Mouse (Mus musculus): ENCODE results near the gene Krt86. TPM values are rescaled to one million over a fixed set of nuclear protein-coding genes. Genes with fewer than 3 reads are reported as not detected.

Krt86 gene
- not detected for polyA plus RNA-seq (2015; fragmentation: Illumina TruSeq; extraction: RNeasy Lipid Tissue Mini Kit (QIAGEN cat#74804); ENCODE audit: low read depth, low replicate concordance)

GRCm38 (mm10) chr15:101472952-101473528, at the start of gene Krt86:
Gene Krt86, plus strand, starts transcription at chr15:101473478.

DNA sequence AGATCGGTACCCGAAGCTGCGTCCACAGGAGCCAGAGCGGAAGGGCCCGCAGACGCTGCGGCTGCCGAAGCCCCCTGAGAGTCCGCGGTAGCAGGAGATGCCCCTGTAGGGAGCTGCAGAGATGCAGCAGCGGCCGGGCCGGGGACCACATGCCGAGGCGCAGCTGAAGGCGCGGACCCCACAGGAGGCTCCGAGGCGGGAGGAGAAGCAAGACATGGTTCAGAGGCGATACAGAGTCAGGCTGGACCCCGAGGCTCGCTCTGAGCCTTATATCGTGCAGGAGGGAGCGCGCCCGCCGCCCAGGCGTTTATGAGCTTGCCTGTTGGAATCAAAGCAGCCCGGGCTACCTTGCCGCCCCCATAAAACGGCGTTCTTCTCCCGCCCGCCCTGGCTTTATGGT, 34.7 kb upstream of the Krt86 start, which contains the start of gene Krt87:
Gene Krt87 (minus strand): TSS at position 250 of the 400 bp plus-strand sequence.

DNA sequence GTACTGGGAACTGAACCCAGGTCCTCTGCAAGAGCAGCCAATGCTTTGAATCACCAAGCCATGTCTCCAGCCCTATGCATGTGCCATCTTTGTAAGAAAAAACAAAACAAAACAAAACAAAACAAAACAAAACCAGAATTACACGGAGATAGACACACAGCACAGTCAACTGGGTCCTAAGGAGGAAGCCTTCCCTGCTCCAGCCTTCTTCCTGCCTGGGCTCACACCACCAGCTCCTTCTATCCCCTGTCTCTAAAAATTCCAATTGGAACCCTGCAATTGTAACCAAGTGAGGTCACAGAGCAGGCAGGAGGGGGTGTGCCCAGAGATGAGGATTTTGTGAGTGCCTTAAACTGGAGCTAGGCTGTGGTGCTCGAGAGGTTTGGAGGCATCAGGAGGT, 25.8 kb upstream of the Krt86 start, which contains the start of gene Krt88:
Gene Krt88 (plus strand): TSS at position 301 of the 400 bp plus-strand sequence.

GRCm38 (mm10) chr15:101463651-101464050, 9.6 kb upstream of the Krt86 start, which contains the start of gene Krt81:
Gene Krt81, minus strand, starts transcription at chr15:101463751.

DNA sequence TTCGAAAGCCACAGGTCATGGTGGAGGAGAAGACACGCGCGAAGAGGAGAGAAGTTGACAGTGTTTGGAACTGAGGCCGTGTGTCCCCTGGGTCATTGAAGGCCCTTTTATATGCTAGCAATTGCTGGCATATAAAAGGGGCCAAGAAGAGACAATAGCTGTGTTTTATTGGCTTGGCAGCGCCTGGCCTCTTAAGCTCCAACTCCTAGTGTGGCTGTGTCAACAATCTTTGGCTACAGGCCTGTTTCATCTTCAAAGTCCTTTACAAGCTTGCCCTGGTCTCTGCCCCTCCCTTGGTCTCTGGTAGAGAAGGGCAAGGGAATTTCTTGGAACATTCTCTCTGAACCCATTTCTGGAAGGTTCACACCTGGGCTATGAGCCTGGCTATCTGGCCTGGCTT, 18.2 kb downstream of the Krt86 start, which contains the start of gene Krt83:
Gene Krt83 (minus strand): TSS at position 82 of the 400 bp plus-strand sequence.

DNA sequence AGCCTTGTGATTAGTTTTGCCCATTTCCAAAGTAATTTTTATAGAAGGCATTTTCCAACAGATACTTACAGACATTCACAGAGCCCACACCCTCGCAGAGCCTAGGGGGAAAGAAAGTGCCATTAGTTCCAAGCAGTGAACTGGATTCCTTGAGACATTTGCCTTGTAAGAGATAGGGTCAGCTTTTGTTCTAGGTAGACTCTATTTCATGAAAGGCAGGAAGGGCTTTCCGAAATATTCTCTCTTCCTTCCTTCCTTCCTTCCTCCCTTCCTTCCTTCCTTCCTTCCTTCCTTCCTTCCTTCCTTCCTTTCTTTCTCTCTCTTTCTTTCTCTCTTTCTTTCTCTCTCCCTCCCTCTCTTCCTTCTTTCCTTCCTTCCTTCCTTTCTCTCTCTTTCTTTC, 43.9 kb downstream of the Krt86 start, which contains the start of gene Gm49425:
Gene Gm49425 (minus strand): TSS at position 101 of the 400 bp plus-strand sequence.

Other genes with a start within 250 kb of the Krt86 start
- 29.4 TPM for gene Grasp, start 249.3 kb upstream of the Krt86 start, polyA plus RNA-seq (2015; fragmentation: Illumina TruSeq; extraction: RNeasy Lipid Tissue Mini Kit (QIAGEN cat#74804); ENCODE audit: low read depth, low replicate concordance)
- 91.2 TPM for gene Nr4a1, start 219.2 kb upstream of the Krt86 start, polyA plus RNA-seq (2015; fragmentation: Illumina TruSeq; extraction: RNeasy Lipid Tissue Mini Kit (QIAGEN cat#74804); ENCODE audit: low read depth, low replicate concordance)
- 44.3 TPM for gene Atg101, start 189.2 kb upstream of the Krt86 start, polyA plus RNA-seq (2015; fragmentation: Illumina TruSeq; extraction: RNeasy Lipid Tissue Mini Kit (QIAGEN cat#74804); ENCODE audit: low read depth, low replicate concordance)
- gene 6030408B16Rik, start 180.3 kb upstream of the Krt86 start, polyA plus RNA-seq (2015; fragmentation: Illumina TruSeq; extraction: RNeasy Lipid Tissue Mini Kit (QIAGEN cat#74804); ENCODE audit: low read depth, low replicate concordance), result not detected
- 3.3 TPM for gene Krt80, start 103.3 kb upstream of the Krt86 start, polyA plus RNA-seq (2015; fragmentation: Illumina TruSeq; extraction: RNeasy Lipid Tissue Mini Kit (QIAGEN cat#74804); ENCODE audit: low read depth, low replicate concordance)
- not detected for gene Krt7, start 62.4 kb upstream of the Krt86 start, polyA plus RNA-seq (2015; fragmentation: Illumina TruSeq; extraction: RNeasy Lipid Tissue Mini Kit (QIAGEN cat#74804); ENCODE audit: low read depth, low replicate concordance)
- 0.19 TPM for gene Krt87, start 34.7 kb upstream of the Krt86 start, polyA plus RNA-seq (2015; fragmentation: Illumina TruSeq; extraction: RNeasy Lipid Tissue Mini Kit (QIAGEN cat#74804); ENCODE audit: low read depth, low replicate concordance)
- not detected for gene Krt88, start 25.7 kb upstream of the Krt86 start, polyA plus RNA-seq (2015; fragmentation: Illumina TruSeq; extraction: RNeasy Lipid Tissue Mini Kit (QIAGEN cat#74804); ENCODE audit: low read depth, low replicate concordance)
- gene Krt81, start 9.7 kb upstream of the Krt86 start, polyA plus RNA-seq (2015; fragmentation: Illumina TruSeq; extraction: RNeasy Lipid Tissue Mini Kit (QIAGEN cat#74804); ENCODE audit: low read depth, low replicate concordance), result not detected
- not detected for gene Krt83, start 18.0 kb downstream of the Krt86 start, polyA plus RNA-seq (2015; fragmentation: Illumina TruSeq; extraction: RNeasy Lipid Tissue Mini Kit (QIAGEN cat#74804); ENCODE audit: low read depth, low replicate concordance)
- gene Gm49425, start 43.8 kb downstream of the Krt86 start, polyA plus RNA-seq (2015; fragmentation: Illumina TruSeq; extraction: RNeasy Lipid Tissue Mini Kit (QIAGEN cat#74804); ENCODE audit: low read depth, low replicate concordance), result not detected
- not detected for gene Krt84, start 59.3 kb downstream of the Krt86 start, polyA plus RNA-seq (2015; fragmentation: Illumina TruSeq; extraction: RNeasy Lipid Tissue Mini Kit (QIAGEN cat#74804); ENCODE audit: low read depth, low replicate concordance)
- gene Krt82, start 77.2 kb downstream of the Krt86 start, polyA plus RNA-seq (2015; fragmentation: Illumina TruSeq; extraction: RNeasy Lipid Tissue Mini Kit (QIAGEN cat#74804); ENCODE audit: low read depth, low replicate concordance), result not detected
- gene Krt90, start 89.5 kb downstream of the Krt86 start, polyA plus RNA-seq (2015; fragmentation: Illumina TruSeq; extraction: RNeasy Lipid Tissue Mini Kit (QIAGEN cat#74804); ENCODE audit: low read depth, low replicate concordance), result not detected
- gene Krt75, start 100.4 kb downstream of the Krt86 start, polyA plus RNA-seq (2015; fragmentation: Illumina TruSeq; extraction: RNeasy Lipid Tissue Mini Kit (QIAGEN cat#74804); ENCODE audit: low read depth, low replicate concordance), result not detected
- gene Gm5414, start 154.7 kb downstream of the Krt86 start, polyA plus RNA-seq (2015; fragmentation: Illumina TruSeq; extraction: RNeasy Lipid Tissue Mini Kit (QIAGEN cat#74804); ENCODE audit: low read depth, low replicate concordance), result not detected
- not detected for gene Gm5478, start 173.9 kb downstream of the Krt86 start, polyA plus RNA-seq (2015; fragmentation: Illumina TruSeq; extraction: RNeasy Lipid Tissue Mini Kit (QIAGEN cat#74804); ENCODE audit: low read depth, low replicate concordance)
- not detected for gene Krt6b, start 206.8 kb downstream of the Krt86 start, polyA plus RNA-seq (2015; fragmentation: Illumina TruSeq; extraction: RNeasy Lipid Tissue Mini Kit (QIAGEN cat#74804); ENCODE audit: low read depth, low replicate concordance)
- not detected for gene Krt6a, start 220.8 kb downstream of the Krt86 start, polyA plus RNA-seq (2015; fragmentation: Illumina TruSeq; extraction: RNeasy Lipid Tissue Mini Kit (QIAGEN cat#74804); ENCODE audit: low read depth, low replicate concordance)
- not detected for gene Krt5, start 239.4 kb downstream of the Krt86 start, polyA plus RNA-seq (2015; fragmentation: Illumina TruSeq; extraction: RNeasy Lipid Tissue Mini Kit (QIAGEN cat#74804); ENCODE audit: low read depth, low replicate concordance)